Mouse (Mus musculus) adrenal gland, postnatal 14 days (tissue): ENCODE measurements around the gene Pafah1b3. TPM values are rescaled to one million over a fixed set of nuclear protein-coding genes. Genes with fewer than 3 reads are reported as not detected.

Experiments
- DNase-seq: peaks from one replicate; pipeline ENCODE4 v3.0.0; 2021; ENCODE audit warnings: mixed read lengths
- total RNA-seq: library from RNA; stranded (reverse); gene quantifications from 2 replicates; pipeline ENCODE4 v1.2.3, GENCODE M21; 2021

The Pafah1b3 gene
- total RNA-seq, 1 experiment from 2014 or later, result 31.5 TPM

DNA sequence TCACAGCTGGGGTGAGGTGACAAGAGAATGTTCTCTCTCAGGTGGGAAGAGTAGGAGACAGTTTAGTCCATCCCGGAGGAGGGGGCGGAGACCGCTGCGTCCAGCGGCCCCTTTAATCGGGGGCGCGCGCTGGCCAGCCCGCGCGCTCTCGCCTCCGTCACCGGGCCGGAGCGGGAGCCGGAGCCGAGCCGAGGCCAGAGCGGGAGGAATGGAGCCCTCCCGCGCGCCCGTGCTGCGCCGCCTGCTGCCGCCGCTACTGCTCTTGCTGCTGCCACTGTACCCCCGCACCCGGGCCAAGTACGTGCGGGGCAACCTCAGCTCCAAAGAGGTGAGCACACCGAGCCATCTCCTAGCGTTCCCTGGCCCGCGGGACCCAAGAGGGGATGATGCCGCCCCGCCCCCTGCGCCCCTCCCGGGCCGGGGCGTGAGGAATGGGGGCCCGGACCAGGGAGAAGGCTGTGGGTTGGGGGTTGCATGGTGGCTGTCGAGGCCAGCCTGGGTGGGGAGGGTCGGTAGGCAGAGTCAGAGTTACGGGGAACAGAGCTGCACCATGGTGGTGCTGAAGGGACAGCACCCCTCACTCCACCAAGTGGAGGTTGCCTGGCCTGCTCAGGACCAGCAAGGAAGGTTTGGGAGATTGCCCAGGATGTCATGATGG is 8.3 kb upstream of the Pafah1b3 start, which contains the start of gene Tmem145:
Tmem145 (plus strand) TSS at position 151 of the 658 bp plus-strand sequence.
- DNase-seq, result peak; percentile 70

DNA sequence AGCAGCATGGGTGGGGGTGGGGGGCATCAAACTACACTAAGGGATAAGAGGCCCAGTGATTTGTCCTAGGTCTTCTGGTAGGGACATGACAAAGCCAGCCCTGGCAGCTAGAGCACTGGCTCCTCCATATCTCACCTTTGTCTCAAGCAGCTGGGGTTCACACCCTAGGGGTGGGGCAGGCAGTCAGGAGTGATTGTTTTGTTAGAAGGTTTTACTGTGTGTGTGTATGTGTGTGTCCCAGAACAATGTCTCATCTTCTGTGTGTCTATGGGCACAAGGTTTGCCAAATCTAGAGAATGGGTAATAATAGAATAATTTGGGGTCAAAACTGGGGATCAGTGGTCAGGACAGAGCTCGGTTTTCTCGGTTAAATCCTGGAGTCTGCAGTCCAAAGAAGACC is 7.7 kb upstream of the Pafah1b3 start:
- DNase-seq, result no peak

DNA sequence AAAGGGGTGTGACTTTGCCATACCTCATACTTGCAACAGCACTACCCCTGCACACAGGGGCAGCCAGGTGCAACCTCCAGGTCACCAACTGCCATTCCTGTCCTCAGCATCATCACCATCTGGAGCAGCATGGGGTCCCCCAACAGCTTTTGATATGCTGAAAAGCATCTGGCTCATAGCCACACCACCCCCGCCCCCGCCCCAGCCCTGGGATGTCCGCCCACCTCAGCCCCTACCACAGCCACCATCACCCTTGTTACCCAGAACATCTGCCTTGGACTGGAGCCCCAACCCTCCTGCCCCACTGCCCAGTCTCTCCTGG is 5.9 kb upstream of the Pafah1b3 start:
- no peak for DNase-seq

DNA sequence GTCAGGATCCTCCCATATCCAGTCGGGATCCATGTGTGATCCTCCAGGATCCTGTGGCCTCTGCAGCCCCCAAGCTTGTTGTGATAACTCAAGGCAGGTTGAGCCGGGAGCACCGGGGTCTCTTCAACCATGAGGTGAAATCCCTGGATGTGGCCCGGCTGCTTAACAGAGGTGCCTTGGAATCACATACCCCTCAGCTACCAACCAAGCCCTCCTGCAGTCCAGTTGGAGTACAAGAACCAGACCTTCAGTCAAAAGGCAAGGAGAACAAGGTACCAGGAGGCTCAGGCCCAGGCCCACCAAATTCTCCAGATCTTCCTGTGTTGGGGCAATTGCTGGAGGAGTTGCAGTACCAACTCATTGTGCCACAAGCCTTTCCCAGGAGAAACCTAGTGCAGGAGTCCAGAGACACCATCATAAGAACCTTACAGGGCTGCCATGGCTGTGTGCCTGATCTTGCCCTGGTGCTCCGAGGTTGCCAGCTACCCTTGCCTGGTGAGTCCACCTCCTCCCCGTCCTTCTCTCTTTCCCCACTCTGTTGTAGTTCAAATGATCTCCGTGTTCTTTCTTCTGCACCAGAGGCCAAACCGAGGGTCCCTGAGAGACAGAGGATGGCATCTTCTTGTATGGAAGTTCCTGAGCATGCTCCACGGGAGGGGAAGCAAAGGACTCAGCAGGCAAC is 5.4 kb upstream of the Pafah1b3 start:
- no peak for DNase-seq

DNA sequence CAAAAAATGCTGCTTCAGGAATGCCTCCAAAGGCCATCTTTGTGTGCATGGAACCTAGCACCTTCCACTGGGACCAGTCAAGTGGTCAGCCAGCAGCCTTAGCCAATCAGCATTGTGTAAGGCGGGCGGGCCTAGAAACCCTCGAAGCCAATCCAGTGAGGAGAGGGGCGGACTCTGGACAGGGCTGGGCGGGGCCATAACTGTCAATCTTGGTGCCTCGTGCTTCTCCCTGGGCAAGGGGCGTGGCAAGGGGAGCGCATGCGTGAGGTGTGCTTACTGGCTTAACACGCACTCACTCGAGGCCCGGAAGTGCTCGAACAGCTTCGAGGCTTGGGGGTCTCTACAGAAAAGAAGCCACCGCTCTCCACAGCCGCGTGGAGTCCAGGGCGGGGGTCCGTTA is 3.3 kb upstream of the Pafah1b3 start, which contains the start of gene Prr19:
Prr19 (plus strand) TSS at position 349 of the 400 bp plus-strand sequence.
- peak; percentile 61 for DNase-seq

DNA sequence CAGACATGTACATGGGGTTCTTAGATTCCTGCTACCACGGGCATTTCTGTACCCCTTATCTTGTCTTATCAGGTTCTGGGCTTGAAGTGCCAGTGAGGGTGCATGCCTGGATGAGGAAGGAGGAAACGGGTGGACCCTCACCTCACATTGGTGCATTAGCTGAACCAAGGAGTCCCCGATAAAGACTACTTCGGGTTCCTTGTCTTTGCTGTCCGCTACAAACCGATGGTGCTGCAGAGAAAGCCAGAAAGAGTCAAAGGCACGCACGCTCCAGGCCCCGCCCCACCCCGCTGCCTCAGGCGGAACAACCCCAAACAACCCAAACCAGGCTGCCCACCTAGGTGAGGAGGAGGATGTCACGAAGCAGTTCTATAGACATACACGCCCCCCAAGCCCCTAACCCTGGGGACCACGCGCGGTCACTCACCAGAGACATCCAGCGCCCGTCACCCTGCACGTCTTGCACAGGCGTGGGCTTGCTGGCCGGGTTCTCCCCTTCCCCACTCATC is 787 bp downstream of the Pafah1b3 start:
- DNase-seq, result peak; percentile 52

DNA sequence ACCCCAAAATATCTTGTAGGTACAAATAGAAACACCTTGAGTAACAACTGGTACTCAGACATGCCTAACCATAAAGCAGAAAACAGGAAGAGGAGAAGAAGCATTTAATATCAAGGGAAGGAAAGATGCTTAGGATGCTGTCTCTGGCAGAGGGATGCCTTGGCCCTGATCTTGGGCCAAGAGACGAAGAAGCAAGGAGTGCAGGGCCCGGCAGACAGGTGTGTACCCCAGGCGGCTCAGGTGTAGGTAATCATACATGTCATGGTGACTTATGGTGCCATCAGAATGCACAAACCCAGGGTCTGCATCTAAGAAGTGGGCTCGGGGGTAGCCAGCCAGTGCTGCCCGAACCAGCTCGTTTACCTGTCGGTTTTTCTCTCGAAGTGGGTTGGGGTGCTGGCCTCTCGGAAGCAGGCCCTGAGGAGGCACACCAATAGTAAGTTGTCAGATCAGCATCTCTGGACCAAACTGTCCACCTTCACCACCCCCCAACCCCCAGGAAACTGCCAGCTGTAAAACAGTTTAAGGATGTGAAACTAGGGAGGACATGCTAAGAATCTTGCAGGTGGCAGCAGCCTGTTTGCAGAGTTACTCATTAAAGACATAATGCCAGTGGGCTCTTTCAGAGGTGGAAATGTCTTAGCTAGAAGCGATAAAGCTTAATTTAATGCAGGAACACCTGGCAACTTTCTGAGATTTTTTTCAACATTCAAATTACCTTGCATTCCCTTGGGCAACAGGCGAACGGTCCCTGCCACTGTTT is 2.6 kb downstream of the Pafah1b3 start:
- DNase-seq, result no peak

DNA sequence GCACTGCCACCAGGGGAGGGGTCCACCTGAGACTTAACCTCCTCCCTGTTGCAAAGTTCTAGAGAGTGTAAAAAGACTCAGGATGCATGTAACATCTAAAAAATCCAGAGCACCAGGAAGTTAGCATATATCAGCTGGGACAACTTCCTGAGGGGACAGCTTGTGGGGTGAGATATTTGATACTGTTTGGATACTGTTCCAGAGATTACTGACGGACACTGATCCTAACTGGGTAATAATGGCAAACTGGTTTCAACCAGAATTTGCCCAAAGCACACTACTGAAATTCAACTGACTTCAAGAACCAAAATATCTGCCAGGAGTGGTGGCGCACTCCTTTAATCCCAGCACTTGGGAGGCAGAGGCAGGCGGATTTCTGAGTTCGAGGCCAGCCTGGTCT is 3.3 kb downstream of the Pafah1b3 start:
- no peak for DNase-seq

DNA sequence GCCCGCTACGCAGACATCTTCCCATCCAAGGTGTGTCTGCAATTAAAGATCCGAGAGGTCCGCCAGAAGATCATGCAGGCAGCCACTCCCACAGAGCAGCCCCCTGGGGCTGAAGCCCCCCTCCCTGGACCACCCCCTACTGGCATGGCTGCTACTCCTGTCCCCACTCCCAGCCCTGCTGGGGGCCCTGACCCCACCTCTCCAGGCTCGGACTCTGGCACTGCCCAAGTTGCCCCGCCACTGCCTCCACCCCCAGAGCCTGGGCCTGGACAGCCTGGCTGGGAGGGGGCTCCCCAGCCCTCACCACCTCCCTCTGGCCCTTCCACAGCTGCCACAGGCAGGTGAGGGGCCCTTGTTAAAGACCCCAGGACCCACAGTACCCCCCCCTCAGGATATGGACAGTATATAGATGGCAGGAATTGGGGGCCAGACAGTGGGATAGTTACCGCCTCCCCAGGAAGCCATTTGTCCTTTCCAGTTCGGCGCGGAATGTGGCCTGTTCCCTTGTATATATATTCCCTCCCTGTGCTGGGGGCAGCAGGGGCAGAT is 4.5 kb downstream of the Pafah1b3 start:
- peak; percentile 4 for DNase-seq

DNA sequence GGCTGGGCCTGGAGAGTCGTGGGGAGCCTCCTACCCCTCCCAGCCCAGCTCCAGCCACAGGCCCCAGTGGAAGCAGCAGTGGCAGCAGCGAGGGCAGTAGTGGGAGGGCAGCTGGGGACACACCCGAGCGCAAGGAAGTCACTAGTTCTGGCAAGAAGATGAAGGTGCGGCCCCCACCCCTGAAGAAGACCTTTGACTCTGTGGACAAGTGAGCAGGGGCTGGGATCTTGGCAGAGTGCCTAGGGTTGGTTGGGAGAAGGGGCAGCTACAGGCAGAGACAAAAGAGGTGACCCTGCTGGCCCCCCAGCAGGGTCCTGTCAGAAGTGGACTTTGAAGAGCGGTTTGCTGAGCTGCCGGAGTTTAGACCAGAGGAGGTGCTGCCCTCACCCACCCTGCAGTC is 5.7 kb downstream of the Pafah1b3 start:
- peak; percentile 5 for DNase-seq

DNA sequence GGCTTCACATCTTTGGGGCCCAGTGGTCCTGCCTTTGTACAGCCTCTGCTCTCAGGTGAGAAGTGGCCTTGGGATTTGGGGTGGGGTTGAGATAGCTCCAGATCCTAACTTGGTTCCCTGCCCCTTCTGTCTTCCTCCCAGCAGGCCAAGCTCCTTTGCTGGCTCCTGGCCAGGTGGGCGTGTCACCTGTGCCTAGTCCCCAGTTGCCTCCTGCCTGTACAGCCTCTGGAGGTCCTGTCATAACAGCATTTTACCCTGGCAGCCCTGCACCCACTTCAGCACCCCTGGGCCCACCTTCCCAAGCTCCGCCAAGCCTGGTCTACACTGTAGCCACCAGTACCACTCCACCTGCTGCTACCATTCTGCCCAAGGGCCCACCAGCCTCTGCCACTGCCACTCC is 6.9 kb downstream of the Pafah1b3 start:
- peak; percentile 77 for DNase-seq

DNA sequence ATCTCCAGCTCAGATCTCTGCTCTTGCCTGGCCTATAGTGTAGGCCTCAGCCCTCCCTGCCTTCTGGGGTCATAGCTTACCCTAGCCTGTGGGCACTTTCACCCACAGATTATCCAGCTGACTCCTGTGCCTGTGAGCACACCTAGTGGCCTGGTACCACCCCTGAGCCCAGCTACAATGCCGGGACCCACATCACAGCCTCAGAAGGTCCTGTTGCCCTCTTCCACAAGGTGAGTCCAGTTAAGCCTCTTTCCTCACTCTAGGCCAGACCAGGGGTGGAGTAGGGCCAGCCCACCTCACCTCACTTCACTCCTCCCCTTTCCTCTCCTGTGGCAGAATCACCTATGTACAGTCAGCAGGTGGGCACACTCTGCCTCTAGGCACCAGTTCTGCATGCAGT is 7.3 kb downstream of the Pafah1b3 start:
- DNase-seq, result peak; percentile 2

DNA sequence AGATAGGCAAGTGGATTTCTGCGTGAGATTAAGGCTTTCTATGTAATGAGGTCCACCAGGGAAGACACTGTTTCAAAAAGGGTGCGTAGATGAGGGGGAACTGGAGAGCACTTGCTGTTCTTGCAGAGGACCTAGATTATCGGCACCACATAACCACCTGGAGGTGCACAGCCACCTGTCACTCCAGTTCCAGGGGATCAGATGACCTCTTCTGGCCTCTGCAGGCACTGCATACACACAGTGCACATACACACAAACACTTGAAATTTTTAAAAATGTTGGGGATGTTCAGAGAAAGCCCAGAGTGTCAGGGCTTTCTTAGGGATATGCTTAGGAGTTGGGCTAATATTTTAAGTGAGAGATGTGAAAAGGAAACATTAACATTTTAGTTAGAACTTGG is 7.9 kb downstream of the Pafah1b3 start:
- peak; percentile 2 for DNase-seq

DNA sequence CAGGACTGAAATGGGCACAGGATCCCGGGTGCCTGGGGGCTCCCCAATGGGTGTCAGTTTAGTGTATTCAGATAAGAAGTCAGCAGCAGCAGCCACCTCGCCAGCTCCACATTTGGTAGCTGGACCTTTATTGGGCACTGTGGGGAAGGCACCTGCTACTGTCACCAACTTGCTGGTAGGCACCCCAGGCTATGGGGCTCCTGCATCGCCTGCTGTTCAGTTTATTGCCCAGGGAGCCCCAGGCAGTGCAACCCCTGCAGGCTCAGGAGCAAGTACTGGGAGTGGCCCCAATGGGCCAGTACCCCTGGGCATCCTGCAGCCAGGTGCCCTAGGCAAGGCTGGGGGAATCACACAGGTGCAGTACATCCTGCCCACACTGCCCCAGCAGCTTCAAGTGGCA is 9.1 kb downstream of the Pafah1b3 start:
- no peak for DNase-seq

DNA sequence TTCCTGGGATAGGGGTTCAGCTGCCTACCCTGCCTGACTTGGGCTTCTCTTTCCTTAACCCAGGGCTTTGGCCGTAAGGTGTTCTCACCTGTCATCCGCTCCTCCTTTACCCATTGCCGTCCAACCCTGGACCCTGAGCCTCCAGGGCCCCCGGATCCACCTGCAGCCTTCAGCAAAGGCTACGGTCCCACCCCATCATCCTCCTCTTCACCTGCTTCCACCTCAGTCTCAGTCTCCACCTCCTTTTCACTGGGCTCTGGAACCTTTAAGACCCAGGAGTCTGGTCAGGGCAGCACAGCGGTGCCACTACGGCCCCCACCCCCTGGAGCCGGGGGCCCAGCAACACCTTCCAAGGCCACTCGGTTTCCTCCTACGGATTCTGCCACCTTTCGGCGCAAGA is 9.8 kb downstream of the Pafah1b3 start:
- DNase-seq, result no peak

DNA sequence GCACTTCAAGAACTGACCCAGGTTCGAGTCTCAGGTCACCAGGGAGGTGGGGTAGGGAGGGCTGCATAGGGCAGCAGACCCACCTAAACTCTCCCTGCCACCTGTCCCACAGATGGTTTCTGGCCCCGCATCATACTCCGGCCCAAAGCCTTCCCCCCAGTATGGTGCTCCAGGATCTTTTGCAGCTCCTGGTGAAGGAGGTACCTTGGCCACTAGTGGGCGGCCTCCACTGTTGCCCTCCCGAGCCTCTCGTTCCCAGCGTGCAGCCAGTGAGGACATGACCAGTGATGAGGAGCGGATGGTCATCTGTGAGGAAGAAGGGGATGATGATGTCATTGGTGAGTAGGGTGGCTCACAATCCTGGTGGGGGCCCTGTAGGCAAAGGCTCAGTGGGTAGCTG is 10.8 kb downstream of the Pafah1b3 start:
- no peak for DNase-seq

DNA sequence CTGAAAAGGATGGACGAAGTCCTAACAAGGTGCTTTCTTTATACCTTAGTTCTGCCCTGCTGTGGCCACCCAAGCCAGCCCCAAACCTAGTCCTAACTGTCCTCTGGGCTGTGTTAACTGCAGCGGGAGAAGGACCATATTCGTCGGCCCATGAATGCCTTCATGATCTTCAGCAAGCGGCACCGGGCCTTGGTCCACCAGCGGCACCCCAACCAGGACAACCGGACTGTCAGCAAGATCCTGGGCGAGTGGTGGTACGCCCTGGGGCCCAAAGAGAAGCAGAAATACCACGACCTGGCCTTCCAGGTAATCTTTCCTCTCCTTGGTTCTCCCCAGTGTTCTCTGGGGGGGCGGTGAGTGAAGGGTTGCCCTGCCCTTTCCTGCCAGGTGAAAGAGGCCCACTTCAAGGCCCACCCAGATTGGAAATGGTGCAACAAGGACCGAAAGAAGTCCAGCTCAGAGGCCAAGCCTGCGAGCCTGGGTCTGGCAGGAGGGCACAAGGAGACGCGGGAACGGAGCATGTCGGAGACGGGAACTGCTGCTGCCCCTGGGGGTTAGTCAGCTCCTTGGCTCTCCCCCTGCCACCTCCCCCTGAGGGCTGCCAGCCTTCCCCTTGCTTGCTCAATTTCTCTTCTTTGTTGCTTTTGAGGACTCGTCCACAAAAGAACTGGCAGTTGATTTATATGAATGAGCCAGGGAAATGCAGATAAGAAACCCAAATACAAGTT is 12.1 kb downstream of the Pafah1b3 start:
- DNase-seq, result peak; percentile 72

DNA sequence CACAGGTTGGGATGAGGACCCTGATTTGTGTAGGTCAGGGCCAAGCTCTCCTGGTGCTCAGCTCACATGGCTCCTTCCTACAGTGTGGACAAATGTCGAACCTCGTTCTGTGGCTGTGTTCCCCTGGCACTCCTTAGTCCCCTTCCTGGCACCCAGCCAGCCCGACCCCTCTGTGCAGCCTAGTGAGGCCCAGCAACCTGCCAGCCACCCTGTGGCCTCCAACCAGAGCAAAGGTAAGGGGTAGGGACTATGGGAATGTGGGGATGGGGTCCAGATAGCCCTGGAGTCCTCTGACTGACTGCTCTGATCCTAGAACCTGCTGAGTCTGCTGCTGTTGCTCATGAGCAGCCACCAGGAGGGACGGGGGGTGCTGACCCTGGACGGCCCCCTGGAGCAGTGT is 13.0 kb downstream of the Pafah1b3 start:
- no peak for DNase-seq

DNA sequence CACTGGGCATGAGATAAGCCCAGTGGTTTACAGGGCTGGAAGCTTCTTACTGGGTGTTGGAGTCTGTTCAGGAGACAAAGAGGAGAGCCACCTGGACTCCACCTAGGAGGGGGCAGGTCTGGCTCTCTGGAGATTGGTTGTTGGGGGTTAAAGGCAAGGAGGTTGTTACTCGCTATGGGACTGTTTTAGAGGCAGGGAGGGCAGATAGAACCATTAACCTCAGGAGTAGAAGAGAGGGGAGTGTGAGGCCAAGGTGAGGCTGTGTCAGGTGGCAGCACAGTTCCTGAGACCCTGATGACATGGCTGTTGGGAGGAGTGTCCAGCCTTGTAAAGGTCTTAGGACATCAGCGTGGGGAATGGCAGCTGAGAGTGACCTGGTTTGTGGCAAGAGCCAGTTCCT is 13.6 kb downstream of the Pafah1b3 start:
- peak; percentile 38 for DNase-seq

DNA sequence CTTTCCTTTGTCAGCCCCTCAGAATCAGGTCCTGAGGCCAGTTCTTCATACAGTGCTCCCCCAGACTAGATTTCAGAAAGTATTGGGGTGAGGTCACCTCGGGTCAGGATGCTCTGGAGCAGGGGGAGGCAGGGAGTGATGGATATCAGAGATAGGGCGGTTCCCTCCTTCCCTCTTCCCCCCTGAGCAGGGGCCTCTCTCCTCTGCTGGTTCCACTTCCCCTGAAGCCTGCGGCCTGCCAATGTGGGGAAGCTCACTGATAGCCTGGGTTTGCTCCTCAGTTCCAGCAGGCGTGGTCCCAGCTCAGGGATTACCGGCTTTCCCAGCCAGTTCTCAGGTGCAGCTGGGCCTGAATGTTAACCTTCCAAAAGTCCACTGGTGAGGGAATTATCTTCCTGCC is 14.1 kb downstream of the Pafah1b3 start:
- DNase-seq, result no peak

DNA sequence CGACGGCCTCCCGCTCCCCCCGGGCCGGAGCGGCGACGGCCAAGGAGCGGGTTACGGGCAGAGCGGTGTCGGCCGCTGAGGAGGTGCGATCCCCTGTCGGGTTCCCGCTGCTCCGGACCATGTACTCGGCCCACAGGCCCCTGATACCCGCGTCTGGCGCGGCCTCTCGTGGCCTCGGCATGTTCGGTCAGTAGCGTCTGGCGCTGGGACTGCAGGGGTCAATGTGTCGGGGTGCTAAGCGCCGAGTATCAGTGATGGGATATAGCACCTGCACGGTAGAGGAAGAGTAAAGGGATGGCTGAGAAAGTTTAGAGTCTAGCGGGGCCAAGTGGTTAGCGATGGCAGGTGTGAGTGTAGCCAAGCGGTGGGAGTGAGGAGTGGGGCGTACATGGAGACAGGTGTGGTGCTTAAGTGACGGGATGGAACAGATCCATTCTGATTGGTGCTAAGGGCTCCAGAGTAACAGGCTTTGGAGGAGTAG is 15.0 kb downstream of the Pafah1b3 start:
- peak; percentile 65 for DNase-seq
